Mouse (Mus musculus): ENCODE data around the gene Plod1. TPM values are rescaled to one million over a fixed set of nuclear protein-coding genes. Genes with fewer than 3 reads are reported as not detected.
A peak's percentile ranks its signal among the peaks of the same experiment; 100 is the strongest.

Gene Plod1
- polyA plus RNA-seq, 1 experiment from 2014 or later = 43.7 TPM

DNA sequence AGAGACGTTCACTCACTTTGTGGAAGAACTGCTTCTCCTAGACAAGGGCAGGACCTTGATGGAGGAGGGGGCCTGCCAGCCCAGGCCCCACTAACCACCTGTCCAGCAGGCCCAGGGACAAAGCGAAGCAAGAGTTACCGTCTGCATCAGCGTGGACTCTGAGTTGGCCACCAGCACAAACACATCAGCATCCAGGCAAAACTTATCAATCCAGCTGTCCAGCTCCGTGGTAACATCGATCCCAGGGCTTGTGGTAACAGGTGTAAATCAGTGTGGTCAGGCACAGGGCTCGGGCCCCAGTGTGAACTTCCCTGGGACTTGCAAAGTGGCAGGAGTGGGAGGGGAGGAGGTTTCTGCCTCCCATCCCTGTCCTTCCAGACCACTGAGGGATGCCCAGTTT, 49.3 kb downstream of the Plod1 start:
- Histone ChIP-seq H3K36me3 (peaks cover 97% of the 10 kb centered on the region), H3K9ac (no peak overlapping the region), H3K27ac (replicated peaks) (no peak overlapping the region), H3K4me2 (no peak overlapping the region), H3K9me3 (no peaks in the 10 kb centered on the region), H3K27me3 (replicated peaks) (no peaks in the 10 kb centered on the region), H3K4me3 (no peak overlapping the region), H3K4me1 (0 out of 2 replicates have a peak, but pooled peaks cover 2% of the 10 kb centered on the region)
- no peak for ATAC-seq (ENCODE audit: extremely low read depth, insufficient number of reproducible peaks, low FRiP score, low TSS enrichment)
- WGBS = 88% methylated on average over 7 of the region's 7 CpGs

DNA sequence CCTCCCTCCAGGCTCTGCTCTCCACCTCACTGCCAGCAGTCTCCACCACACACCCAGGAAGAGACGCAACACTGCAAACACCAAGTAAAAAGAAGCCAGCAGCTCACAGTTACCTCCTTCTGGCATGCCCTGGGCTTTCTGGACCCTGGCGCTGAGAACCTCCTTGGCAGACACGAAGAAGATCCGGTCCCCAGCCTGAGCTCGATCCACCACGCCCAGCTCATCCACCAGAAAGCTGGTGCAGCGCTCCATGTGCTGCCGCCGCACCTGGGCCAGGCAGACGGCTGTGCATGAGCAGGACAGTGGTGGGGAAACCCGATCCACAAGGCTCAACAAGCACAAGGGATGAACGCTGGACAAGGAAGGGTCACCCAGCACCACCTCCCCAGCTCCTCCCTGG, 50.4 kb downstream of the Plod1 start:
- Histone ChIP-seq H3K9me3 (no peaks in the 10 kb centered on the region), H3K9ac (no peak overlapping the region), H3K4me3 (no peak overlapping the region), H3K4me2 (no peak overlapping the region), H3K4me1 (0 out of 2 replicates have a peak, but pooled peaks cover 2% of the 10 kb centered on the region), H3K27me3 (replicated peaks) (no peaks in the 10 kb centered on the region), H3K27ac (replicated peaks) (no peak overlapping the region), H3K36me3 (peaks cover 97% of the 10 kb centered on the region)
- WGBS = 94% methylated on average over 12 of the region's 12 CpGs
- no peak for ATAC-seq (ENCODE audit: extremely low read depth, insufficient number of reproducible peaks, low FRiP score, low TSS enrichment)

DNA sequence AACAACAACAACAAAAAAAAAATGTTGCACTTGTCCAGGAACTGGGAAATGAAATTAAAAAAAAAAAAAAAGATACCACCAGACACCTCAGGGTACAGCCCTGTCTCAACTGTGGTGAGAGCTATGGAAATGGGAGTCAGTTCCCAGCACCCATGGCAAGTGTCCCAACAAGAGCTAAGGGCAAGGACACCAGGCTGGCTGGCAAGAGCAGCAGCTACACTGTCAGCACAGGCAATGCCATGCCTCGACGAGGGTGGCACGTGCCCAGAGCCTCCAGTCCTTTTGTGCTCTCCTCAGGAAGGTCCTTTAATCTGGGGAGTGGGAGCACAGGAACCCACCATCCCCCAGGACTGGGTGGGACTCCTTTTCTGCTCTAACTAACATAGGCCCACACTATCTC, 52.4 kb downstream of the Plod1 start:
- H3K9ac ChIP-seq = no peak overlapping the region
- no peaks in the 10 kb centered on the region for H3K9me3 ChIP-seq
- no peak overlapping the region for H3K27ac ChIP-seq (replicated peaks)
- no peak overlapping the region for H3K4me3 ChIP-seq
- H3K4me1 ChIP-seq = peaks cover 6% of the 10 kb centered on the region; the same call in 1 of the 2 replicates
- ATAC-seq (ENCODE audit: extremely low read depth, insufficient number of reproducible peaks, low FRiP score, low TSS enrichment) = no peak
- 96% methylated on average over 3 of the region's 3 CpGs for WGBS
- peaks cover 99% of the 10 kb centered on the region for H3K36me3 ChIP-seq
- no peak overlapping the region for H3K4me2 ChIP-seq
- no peaks in the 10 kb centered on the region for H3K27me3 ChIP-seq (replicated peaks)

GRCm38 (mm10) chr4:147883041-147883440, 53.5 kb downstream of the Plod1 start:
- Histone ChIP-seq H3K27ac (replicated peaks) (no peak overlapping the region), H3K4me2 (no peak overlapping the region), H3K27me3 (replicated peaks) (no peaks in the 10 kb centered on the region), H3K36me3 (peaks cover 99% of the 10 kb centered on the region), H3K9me3 (no peaks in the 10 kb centered on the region), H3K9ac (no peak overlapping the region), H3K4me1 (peaks cover 6% of the 10 kb centered on the region; the same call in 1 of the 2 replicates), H3K4me3 (no peak overlapping the region)
- 64% methylated on average over 6 of the region's 6 CpGs for WGBS
- no peak for ATAC-seq (ENCODE audit: extremely low read depth, insufficient number of reproducible peaks, low FRiP score, low TSS enrichment)

DNA sequence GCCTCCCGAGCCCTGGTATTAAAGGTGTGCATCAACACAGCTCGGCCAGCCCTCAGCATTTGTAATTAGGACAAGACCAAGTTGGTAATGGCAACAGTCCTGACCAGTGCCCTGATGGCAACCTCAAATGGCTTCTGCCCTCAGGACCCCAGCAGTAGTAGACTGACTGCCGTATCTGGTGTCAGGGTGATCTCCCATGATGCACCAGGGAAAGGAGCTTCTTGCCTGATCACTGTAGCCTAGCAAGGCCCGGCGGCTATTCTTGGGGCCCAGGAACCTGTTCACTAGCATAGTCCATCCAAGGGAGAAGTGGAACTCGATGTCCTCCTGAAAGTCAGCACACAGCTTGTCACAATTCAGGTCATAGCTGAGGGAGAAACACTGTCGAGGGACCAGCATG, 54.8 kb downstream of the Plod1 start:
- H3K9ac ChIP-seq = no peak overlapping the region
- no peaks in the 10 kb centered on the region for H3K9me3 ChIP-seq
- no peak for ATAC-seq (ENCODE audit: extremely low read depth, insufficient number of reproducible peaks, low FRiP score, low TSS enrichment)
- peaks cover 6% of the 10 kb centered on the region; the same call in 1 of the 2 replicates for H3K4me1 ChIP-seq
- peaks cover 98% of the 10 kb centered on the region for H3K36me3 ChIP-seq
- H3K27me3 ChIP-seq (replicated peaks) = no peaks in the 10 kb centered on the region
- no peak overlapping the region for H3K4me2 ChIP-seq
- no peak overlapping the region for H3K27ac ChIP-seq (replicated peaks)
- WGBS = 90% methylated on average over 7 of the region's 7 CpGs
- no peak overlapping the region for H3K4me3 ChIP-seq

- Histone ChIP-seq H3K9ac (no peak overlapping the region), H3K4me1 (peaks cover 6% of the 10 kb centered on the region; the same call in 1 of the 2 replicates), H3K4me3 (no peak overlapping the region), H3K27ac (replicated peaks) (no peak overlapping the region), H3K27me3 (replicated peaks) (no peaks in the 10 kb centered on the region), H3K4me2 (no peak overlapping the region), H3K9me3 (no peaks in the 10 kb centered on the region), H3K36me3 (peaks cover 98% of the 10 kb centered on the region)
- ATAC-seq (ENCODE audit: extremely low read depth, insufficient number of reproducible peaks, low FRiP score, low TSS enrichment) = no peak
- WGBS = 43% methylated on average over 5 of the region's 5 CpGs
Measured at GRCm38 (mm10) chr4:147879865-147880264, 56.7 kb downstream of the Plod1 start.

GRCm38 (mm10) chr4:147879456-147879855, 57.1 kb downstream of the Plod1 start:
- no peaks in the 10 kb centered on the region for H3K27me3 ChIP-seq (replicated peaks)
- ATAC-seq (ENCODE audit: extremely low read depth, insufficient number of reproducible peaks, low FRiP score, low TSS enrichment) = no peak
- H3K9me3 ChIP-seq = no peaks in the 10 kb centered on the region
- WGBS = 62% methylated on average over 2 of the region's 2 CpGs
- no peak overlapping the region for H3K27ac ChIP-seq (replicated peaks)
- no peak overlapping the region for H3K4me3 ChIP-seq
- H3K4me1 ChIP-seq = peaks cover 6% of the 10 kb centered on the region; the same call in 1 of the 2 replicates
- H3K9ac ChIP-seq = no peak overlapping the region
- no peak overlapping the region for H3K4me2 ChIP-seq
- H3K36me3 ChIP-seq = peaks cover 98% of the 10 kb centered on the region

- H3K9ac ChIP-seq = no peak overlapping the region
- peaks cover 98% of the 10 kb centered on the region for H3K36me3 ChIP-seq
- H3K4me1 ChIP-seq = peaks cover 6% of the 10 kb centered on the region; the same call in 1 of the 2 replicates
- no peak overlapping the region for H3K4me2 ChIP-seq
- H3K4me3 ChIP-seq = no peak overlapping the region
- H3K27me3 ChIP-seq (replicated peaks) = no peaks in the 10 kb centered on the region
- no peak overlapping the region for H3K27ac ChIP-seq (replicated peaks)
- H3K9me3 ChIP-seq = no peaks in the 10 kb centered on the region
- WGBS = 87% methylated on average over 9 of the region's 9 CpGs
- no peak for ATAC-seq (ENCODE audit: extremely low read depth, insufficient number of reproducible peaks, low FRiP score, low TSS enrichment)
Measured at GRCm38 (mm10) chr4:147878537-147878936, 58.0 kb downstream of the Plod1 start.

GRCm38 (mm10) chr4:147875852-147876575, 60.6 kb downstream of the Plod1 start:
- H3K36me3 ChIP-seq = peaks cover 96% of the 10 kb centered on the region
- 80% methylated on average over 4 of the region's 4 CpGs for WGBS
- H3K27ac ChIP-seq (replicated peaks) = no peak overlapping the region
- peaks cover 15% of the 10 kb centered on the region for H3K4me1 ChIP-seq
- ATAC-seq (ENCODE audit: extremely low read depth, insufficient number of reproducible peaks, low FRiP score, low TSS enrichment) = no peak
- H3K27me3 ChIP-seq (replicated peaks) = no peaks in the 10 kb centered on the region
- H3K4me2 ChIP-seq = no peak overlapping the region
- no peak overlapping the region; the same call in 1 of the 2 replicates for H3K9ac ChIP-seq
- no peak overlapping the region for H3K4me3 ChIP-seq
- no peaks in the 10 kb centered on the region for H3K9me3 ChIP-seq

- peaks cover 57% of the 10 kb centered on the region for H3K36me3 ChIP-seq
- H3K27me3 ChIP-seq (replicated peaks) = no peaks in the 10 kb centered on the region
- peak overlapping the region; percentile 66 for H3K27ac ChIP-seq (replicated peaks)
- peak overlapping the region; percentile 75 for H3K4me2 ChIP-seq
- peaks cover 36% of the 10 kb centered on the region for H3K4me1 ChIP-seq
- peak overlapping the region; percentile 85 for H3K9ac ChIP-seq
- H3K9me3 ChIP-seq = no peaks in the 10 kb centered on the region
- WGBS = 7% methylated on average over 5 of the region's 5 CpGs
- ATAC-seq (ENCODE audit: extremely low read depth, insufficient number of reproducible peaks, low FRiP score, low TSS enrichment) = no peak
- H3K4me3 ChIP-seq = peak overlapping the region; percentile 75
Measured at GRCm38 (mm10) chr4:147869238-147869637, 67.3 kb downstream of the Plod1 start.

DNA sequence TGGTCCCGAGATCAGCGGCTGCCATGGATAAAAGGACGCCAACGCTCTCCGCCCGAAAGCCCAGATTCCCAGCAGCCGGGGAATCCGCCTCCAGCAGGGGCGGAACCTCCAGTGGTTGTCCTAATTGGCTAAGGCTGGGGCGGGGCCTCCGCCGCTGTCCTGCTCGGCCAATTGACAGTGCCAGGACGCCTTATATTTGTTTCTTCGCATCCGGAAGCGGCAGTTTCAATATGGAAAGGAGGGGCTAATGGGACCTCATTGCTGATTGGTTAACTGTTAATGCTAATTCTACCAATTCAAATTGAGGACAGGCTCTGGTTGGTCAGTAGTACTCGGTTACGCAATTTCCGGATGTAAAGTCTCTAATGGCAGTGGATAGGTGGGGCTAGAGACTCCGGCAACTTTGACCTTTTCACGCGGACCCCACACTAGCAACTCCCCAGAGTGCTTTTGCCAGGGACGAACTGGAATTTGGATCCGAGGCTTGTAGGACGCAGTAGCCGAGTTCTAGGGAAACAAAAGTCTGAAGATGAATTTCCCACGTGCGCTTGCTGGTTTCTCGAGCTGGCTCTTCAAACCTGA, 68.0 kb downstream of the Plod1 start, which contains the start of the genes Miip and Fv1:
Gene Miip (minus strand): TSS at position 367 of the 582 bp plus-strand sequence.
Gene Fv1 (plus strand): TSS at position 530 of the 582 bp plus-strand sequence.
- H3K36me3 ChIP-seq = peaks cover 55% of the 10 kb centered on the region

More for the DNA sequence above, 68.0 kb downstream of the Plod1 start, which contains the start of the genes Miip and Fv1:
- Histone ChIP-seq H3K4me2 (peak within 1 kb of the TSS; percentile 75), H3K9ac (peak within 1 kb of the TSS; percentile 89), H3K27me3 (replicated peaks) (no peaks in the 10 kb centered on the region), H3K4me3 (peak within 1 kb of the TSS; percentile 75), H3K4me1 (peaks cover 36% of the 10 kb centered on the region), H3K27ac (replicated peaks) (peak within 1 kb of the TSS; percentile 80), H3K9me3 (no peaks in the 10 kb centered on the region)
- under 1% methylated on average over 30 of the region's 30 CpGs for WGBS
- peak; percentile 95 for ATAC-seq (ENCODE audit: extremely low read depth, insufficient number of reproducible peaks, low FRiP score, low TSS enrichment)

Measured in heart, embryonic 13.5 days (tissue).